Comparison of ENCODE assay signal across 11 mouse cellular contexts in genomic region chr11:53524905-53525304, GRCm38 (mm10). TPM values are rescaled to one million over a fixed set of nuclear protein-coding genes. Genes with fewer than 3 reads are reported as not detected.
DNase-seq lines count a peak whose midpoint lies in the region; ATAC-seq and TF ChIP-seq lines count a peak whose summit lies in the region.
"Had no signal": no experiment of that assay in that cellular context is flagged by ENCODE, and none has a peak within 500 bp of the region (broad histone marks: within the 10 kb centered on the region; RNA-seq: fewer than 3 reads in every experiment).

No protein-coding gene starts in this region.

- H3K4me1 ChIP-seq in cerebellum, adult 2 months (ENCODE audit: control insufficient read depth, insufficient read depth, low read length) = peaks cover 65% of the 10 kb centered on the region
- peaks cover 12% of the 10 kb centered on the region for H3K4me1 ChIP-seq in kidney, postnatal 0 days (replicated peaks; ENCODE audit: insufficient read depth, low read length)

- 48% methylated on average over 6 of the region's 6 CpGs for WGBS in cerebellum, adult 2 months
- 81% methylated on average over 6 of the region's 6 CpGs for WGBS in kidney, postnatal 0 days

- TF ChIP-seq CTCF in cerebellum, adult 2 months (IDR thresholded peaks at IDR 0.05; ENCODE audit: borderline replicate concordance, insufficient read depth, low read depth, low read length) = peak; percentile 54
- TF ChIP-seq CTCF in kidney, postnatal 0 days (IDR thresholded peaks at IDR 0.05; ENCODE audit: low read depth) = peak; percentile 53; the same call in 1 of the 2 replicates

- no peaks in the 10 kb centered on the region for H3K9me3 ChIP-seq in kidney, postnatal 0 days (replicated peaks; ENCODE audit: low read length)
- H3K9me3 ChIP-seq: midbrain, embryonic 15.5 days had no signal

- H3K4me2 ChIP-seq in kidney, postnatal 0 days (ENCODE audit: low read length) = no peak overlapping the region
- H3K4me2 ChIP-seq: midbrain, embryonic 15.5 days had no signal

- H3K9ac ChIP-seq in kidney, postnatal 0 days (ENCODE audit: low read depth, low read length) = no peak overlapping the region
- H3K9ac ChIP-seq: midbrain, embryonic 15.5 days had no signal

- DNase-seq in cerebellum, adult 2 months = peak; percentile 41 to 51
- DNase-seq in cerebellum, postnatal 36 days = no peak
- DNase-seq in kidney, postnatal 0 days (ENCODE audit: low spot score) = no peak
- DNase-seq in kidney, adult 11 months = no peak
- peak; percentile 80 for DNase-seq in ZHBTc4 (ENCODE audit: low read depth, low spot score)
- peak; percentile 56 for DNase-seq in lung, postnatal 36 days
- no peak for DNase-seq in frontal cortex, postnatal 25 days (ENCODE audit: low spot score in 2 of 2)
- no peak for DNase-seq in ovary, postnatal 36 days (ENCODE audit: low spot score)

- no peak overlapping the region for H3K4me3 ChIP-seq in cerebellum, adult 2 months (replicated peaks; ENCODE audit: insufficient read depth, low read depth, low read length)
- no peak overlapping the region for H3K4me3 ChIP-seq in kidney, postnatal 0 days (replicated peaks; ENCODE audit: low read depth, low read length)
- H3K4me3 ChIP-seq: midbrain, embryonic 15.5 days had no signal

- no peak for ATAC-seq in kidney, postnatal 0 days (replicated peaks; ENCODE audit: low FRiP score, low read depth)
- ATAC-seq: midbrain, embryonic 15.5 days had no signal

- no peaks in the 10 kb centered on the region for H3K36me3 ChIP-seq in kidney, postnatal 0 days (ENCODE audit: insufficient read depth, low read length)
- H3K36me3 ChIP-seq: midbrain, embryonic 15.5 days had no signal

- peak overlapping the region; percentile 74 for H3K27ac ChIP-seq in cerebellum, adult 2 months (ENCODE audit: insufficient read depth, low read length)
- H3K27ac ChIP-seq in kidney, postnatal 0 days = no peak overlapping the region
- H3K27ac ChIP-seq: midbrain, embryonic 15.5 days had no signal

- no peaks in the 10 kb centered on the region for H3K27me3 ChIP-seq in cerebellum, adult 2 months (ENCODE audit: control insufficient read depth, insufficient read depth, low read length)
- no peaks in the 10 kb centered on the region for H3K27me3 ChIP-seq in kidney, postnatal 0 days (ENCODE audit: insufficient read depth, low read length)
- H3K27me3 ChIP-seq: midbrain, embryonic 15.5 days had no signal

- no peak for TF ChIP-seq POLR2A in cerebellum, adult 2 months (IDR thresholded peaks at IDR 0.05; ENCODE audit: borderline replicate concordance, insufficient read depth, low read length)

RNA-seq across cellular contexts. Expression of gene Sept8, which starts 5.8 kb away (rescaled TPM):
- polyA plus RNA-seq in cerebellum, adult 2 months (2012; rRNA removed) = 318 and 354 TPM in 2 replicates
- polyA plus RNA-seq in kidney, postnatal 0 days (2015; fragmentation: Nextera tagmentation; extraction: Ambion mirVana) = 13.1 and 15.7 TPM in 2 replicates

RNA-seq across cellular contexts. Expression of gene Kif3a, which starts 42.3 kb away (rescaled TPM):
- 91.1 and 93.2 TPM in 2 replicates for polyA plus RNA-seq in cerebellum, adult 2 months (2012; rRNA removed)
- 50.6 and 54.6 TPM in 2 replicates for polyA plus RNA-seq in kidney, postnatal 0 days (2015; fragmentation: Nextera tagmentation; extraction: Ambion mirVana)

RNA-seq across cellular contexts. Expression of gene Sowaha, which starts 44.8 kb away (rescaled TPM):
- polyA plus RNA-seq in cerebellum, adult 2 months (2012; rRNA removed) = 23.1 and 27.1 TPM in 2 replicates
- polyA plus RNA-seq in kidney, postnatal 0 days (2015; fragmentation: Nextera tagmentation; extraction: Ambion mirVana) = 0.26 and 0.39 TPM in 2 replicates

RNA-seq across cellular contexts. Expression of gene Gm9945, which starts 44.9 kb away (rescaled TPM):
- polyA plus RNA-seq in cerebellum, adult 2 months (2012; rRNA removed) = 0.65 and 1.6 TPM in 2 replicates
- not detected in 2 replicates for polyA plus RNA-seq in kidney, postnatal 0 days (2015; fragmentation: Nextera tagmentation; extraction: Ambion mirVana)
- polyA plus RNA-seq: embryonic facial prominence, embryonic 14.5 days; large intestine, adult 2 months had no signal

RNA-seq across cellular contexts. Expression of gene Gm9837, which starts 54.6 kb away (rescaled TPM):
- not detected in 2 replicates for polyA plus RNA-seq in cerebellum, adult 2 months (2012; rRNA removed)
- polyA plus RNA-seq in kidney, postnatal 0 days (2015; fragmentation: Nextera tagmentation; extraction: Ambion mirVana) = not detected in 2 replicates
- polyA plus RNA-seq: embryonic facial prominence, embryonic 14.5 days; large intestine, adult 2 months; midbrain, embryonic 15.5 days had no signal

Comparison
In these comparisons a context has a peak if more than half of its experiments do, and no peak if none do; other contexts are left out.
1. DNase-seq: peak in cerebellum, adult 2 months (2 of 2), ZHBTc4 (single experiment) and lung, postnatal 36 days (single experiment); none in cerebellum, postnatal 36 days (0 of 2), kidney, postnatal 0 days (single experiment), kidney, adult 11 months (single experiment), frontal cortex, postnatal 25 days (0 of 2) and ovary, postnatal 36 days (single experiment).
2. RNA of gene Sept8, which starts 5.8 kb away (polyA plus RNA-seq): 318 to 354 TPM in cerebellum, adult 2 months; 13.1 to 15.7 TPM in kidney, postnatal 0 days; every median in the first group is over 10 times any median in the second.
3. RNA of gene Sowaha, which starts 44.8 kb away (polyA plus RNA-seq): 23.1 to 27.1 TPM in cerebellum, adult 2 months; 0.26 to 0.39 TPM in kidney, postnatal 0 days; every median in the first group is over 10 times any median in the second.